Comparison of ENCODE assay signal across 24 mouse cellular contexts in genomic region chr4:88928341-88929102, GRCm38 (mm10). TPM values are rescaled to one million over a fixed set of nuclear protein-coding genes. Genes with fewer than 3 reads are reported as not detected.
DNase-seq lines count a peak whose midpoint lies in the region; ATAC-seq and TF ChIP-seq lines count a peak whose summit lies in the region.
"Had no signal": no experiment of that assay in that cellular context is flagged by ENCODE, and none has a peak within 500 bp of the region (broad histone marks: within the 10 kb centered on the region; RNA-seq: fewer than 3 reads in every experiment).

No protein-coding gene starts in this region.

- H3K9ac ChIP-seq in liver, embryonic 11.5 days (ENCODE audit: low read depth, low read length): no peak overlapping the region
- H3K9ac ChIP-seq: limb, embryonic 12.5 days; midbrain, embryonic 13.5 days had no signal

- H3K4me1 ChIP-seq in liver, embryonic 11.5 days (replicated peaks; ENCODE audit: control insufficient read depth, insufficient read depth, low read length): no peaks in the 10 kb centered on the region
- H3K4me1 ChIP-seq: limb, embryonic 12.5 days; midbrain, embryonic 13.5 days had no signal

- no peak for ATAC-seq in liver, embryonic 11.5 days (replicated peaks; ENCODE audit: low FRiP score)
- ATAC-seq: inflammation-experienced regulatory T-cells, adult 6 months; midbrain, embryonic 13.5 days had no signal

- no peak for TF ChIP-seq POLR2A in myocyte (IDR thresholded peaks at IDR 0.05; ENCODE audit: insufficient read length, low read depth)

- H3K27ac ChIP-seq in liver, embryonic 11.5 days (ENCODE audit: low read depth, low read length): no peak overlapping the region
- H3K27ac ChIP-seq: heart, adult 2 months; layer of hippocampus, adult 2 months; limb, embryonic 12.5 days; midbrain, embryonic 13.5 days had no signal

- no peaks in the 10 kb centered on the region for H3K27me3 ChIP-seq in liver, embryonic 11.5 days (replicated peaks; ENCODE audit: control insufficient read depth, insufficient read depth, low read length)
- H3K27me3 ChIP-seq in myocyte (ENCODE audit: control insufficient read depth, insufficient read depth, insufficient read length): no peaks in the 10 kb centered on the region
- H3K27me3 ChIP-seq: limb, embryonic 12.5 days; midbrain, embryonic 13.5 days had no signal

- no peaks in the 10 kb centered on the region for H3K9me3 ChIP-seq in liver, embryonic 11.5 days (ENCODE audit: control insufficient read depth, low read length)

- WGBS in liver, embryonic 11.5 days: 69% methylated on average over 4 of the region's 4 CpGs

- peaks cover 91% of the 10 kb centered on the region for H3K79me2 ChIP-seq in myocyte (ENCODE audit: control insufficient read depth, insufficient read depth)

- H3K4me2 ChIP-seq in liver, embryonic 11.5 days: no peak overlapping the region
- peak overlapping the region; percentile 77 for H3K4me2 ChIP-seq in myocyte (ENCODE audit: low read depth)
- H3K4me2 ChIP-seq: limb, embryonic 12.5 days; midbrain, embryonic 13.5 days had no signal

- peak; percentile 25 for DNase-seq in adrenal gland, adult 2 months
- DNase-seq in adrenal gland, postnatal 25 days: no peak
- peak; percentile 16 for DNase-seq in liver, embryonic 11.5 days (ENCODE audit: low spot score)
- DNase-seq in liver: no peak
- peak; percentile 59 for DNase-seq in adipocyte (ENCODE audit: low spot score)
- no peak for DNase-seq in c-Kit-positive CD71-positive TER-119-positive erythroid progenitor cells, embryonic 14.5 days (ENCODE audit: low spot score)
- DNase-seq in left cerebral cortex, adult 8-10 months (ENCODE audit: low spot score in 2 of 2): no peak
- DNase-seq: cerebellum, adult 2 months; gastrocnemius, postnatal 14 days; heart, adult 2 months; kidney, postnatal 10 days; lung, adult 2 months; retina, postnatal 1 day; thymus, adult 18-20 months had no signal

- no peak overlapping the region for H3K4me3 ChIP-seq in liver, embryonic 11.5 days (ENCODE audit: low read depth, low read length)
- H3K4me3 ChIP-seq in myocyte: no peak overlapping the region
- H3K4me3 ChIP-seq: heart, adult 2 months; layer of hippocampus, adult 2 months; limb, embryonic 12.5 days; midbrain, embryonic 13.5 days had no signal

- H3ac ChIP-seq in myocyte (ENCODE audit: control insufficient read depth, insufficient read length): no peak overlapping the region

- H3K36me3 ChIP-seq in liver, embryonic 11.5 days (ENCODE audit: control insufficient read depth, insufficient read depth, low read length): no peaks in the 10 kb centered on the region
- peaks cover 41% of the 10 kb centered on the region for H3K36me3 ChIP-seq in myocyte (ENCODE audit: control insufficient read depth, insufficient read depth)
- H3K36me3 ChIP-seq: limb, embryonic 12.5 days; midbrain, embryonic 13.5 days had no signal

TF ChIP-seq in myocyte, 11 proteins besides CTCF, POLR2A, EP300 and RAD21:
- TF ChIP-seq SRF (IDR thresholded peaks at IDR 0.05; ENCODE audit: control insufficient read depth, insufficient read length, low read depth) (no peak), E2F4 (IDR thresholded peaks at IDR 0.05; ENCODE audit: insufficient read depth) (no peak), CEBPB (IDR thresholded peaks at IDR 0.05; ENCODE audit: insufficient read depth, poor library complexity, severe bottlenecking) (peak; percentile 81), MYOG (IDR thresholded peaks at IDR 0.05; ENCODE audit: control insufficient read depth in 1 of 3, insufficient read depth in 1 of 3, insufficient read length in 2 of 3, low read depth in 2 of 3) (no peak), MYOD1 (IDR thresholded peaks at IDR 0.05; ENCODE audit: control insufficient read depth in 1 of 3, insufficient read length in 2 of 3, low read depth in 2 of 3) (no peak), MAX (IDR thresholded peaks at IDR 0.05; ENCODE audit: low read depth) (no peak), USF1 (IDR thresholded peaks at IDR 0.05; ENCODE audit: low read depth) (no peak)
TF ChIP-seq in myocyte: peak in this region for 1.

RNA-seq across cellular contexts. Expression of gene Ifne, which starts 48.5 kb away (rescaled TPM):
- not detected for total RNA-seq in adrenal gland, adult 2 months (2021)
- not detected in 2 replicates for polyA plus RNA-seq in adrenal gland, adult 2 months (2012; rRNA removed)
- total RNA-seq in adrenal gland, postnatal 25 days (2021): not detected in 2 replicates
- not detected in 2 replicates for polyA plus RNA-seq in liver, embryonic 11.5 days (2014; fragmentation: Nextera tagmentation; extraction: Ambion mirVana)
- polyA plus RNA-seq in myocyte (2012; fragmentation: generic; extraction: Trizol): not detected
- total RNA-seq in left cerebral cortex, adult 8-10 months (2022): not detected
- total RNA-seq: adrenal gland, adult 18-20 months; gastrocnemius, postnatal 14 days; heart, adult 2 months; hematopoietic stem cell, adult 5-6 weeks; layer of hippocampus, adult 2 months; left cerebral cortex, adult 18-20 months had no signal
- polyA plus RNA-seq: cerebellum, adult 2 months; embryonic facial prominence, embryonic 11.5 days; frontal cortex, adult 2 months; heart, adult 2 months; inflammation-experienced regulatory T-cells, adult 6 months; limb, embryonic 12.5 days; lung, adult 2 months; midbrain, embryonic 13.5 days had no signal

Comparison
In these comparisons a context has a peak if more than half of its experiments do, and no peak if none do; other contexts are left out.
1. DNase-seq: peak in adrenal gland, adult 2 months (single experiment), liver, embryonic 11.5 days (single experiment) and adipocyte (single experiment); none in adrenal gland, postnatal 25 days (single experiment), liver (single experiment), c-Kit-positive CD71-positive TER-119-positive erythroid progenitor cells, embryonic 14.5 days (single experiment) and left cerebral cortex, adult 8-10 months (0 of 2).